Mouse (Mus musculus): ENCODE data around the gene Aldh2. TPM values are rescaled to one million over a fixed set of nuclear protein-coding genes. Genes with fewer than 3 reads are reported as not detected.

Gene Aldh2
- total RNA-seq, 2 experiments from 2014 or later = 112 to 171 TPM

DNA sequence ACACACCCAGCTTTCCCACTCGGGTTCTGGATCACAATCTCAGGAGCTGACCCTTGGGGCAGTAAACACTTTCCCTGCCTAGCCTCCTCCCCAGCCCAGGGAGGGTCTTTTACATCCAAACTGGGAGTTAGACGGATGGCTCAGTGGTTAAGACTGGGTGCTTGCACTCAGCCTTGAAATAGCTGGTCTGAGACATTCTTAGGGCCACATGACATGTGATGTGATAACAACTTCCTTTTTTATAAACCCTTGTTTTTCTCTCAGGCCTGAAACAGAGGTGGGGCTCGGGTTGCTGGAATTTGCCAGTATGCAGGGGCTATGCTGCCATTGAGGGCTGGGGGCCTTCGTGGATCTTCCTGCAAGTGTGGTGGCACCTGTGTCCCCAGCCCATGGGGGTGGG, 3.7 kb upstream of the Aldh2 start:
- DNase-seq = no peak
- intact Hi-C loops (cut with DNase I) = loop anchor here (2.0 kb wide), 1 partner anchor 31 kb away; no protein-coding TSS in a partner anchor

DNA sequence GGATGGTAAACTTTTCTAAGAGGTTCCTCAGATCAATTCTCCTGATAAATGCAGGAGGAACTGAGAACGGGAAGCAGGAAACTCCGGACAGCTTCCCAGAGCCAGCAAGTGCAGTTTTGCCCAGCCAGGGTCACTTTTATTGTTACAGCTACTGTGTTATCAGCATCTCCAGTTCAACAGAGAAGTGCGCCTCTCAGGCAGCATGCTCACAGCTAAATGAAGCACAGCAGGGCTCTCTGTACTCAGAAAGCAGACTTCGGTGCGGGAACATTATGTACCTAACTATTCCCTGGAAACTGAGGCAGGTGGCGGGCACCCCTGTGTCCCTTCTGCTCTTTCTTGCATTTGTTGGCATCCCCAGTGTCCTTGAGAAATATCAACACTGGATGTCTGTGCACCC, 2.6 kb upstream of the Aldh2 start:
- intact Hi-C loops (cut with DNase I) = loop anchor here (2.0 kb wide), 1 partner anchor 29 kb away; no protein-coding TSS in a partner anchor
- no peak for DNase-seq

DNA sequence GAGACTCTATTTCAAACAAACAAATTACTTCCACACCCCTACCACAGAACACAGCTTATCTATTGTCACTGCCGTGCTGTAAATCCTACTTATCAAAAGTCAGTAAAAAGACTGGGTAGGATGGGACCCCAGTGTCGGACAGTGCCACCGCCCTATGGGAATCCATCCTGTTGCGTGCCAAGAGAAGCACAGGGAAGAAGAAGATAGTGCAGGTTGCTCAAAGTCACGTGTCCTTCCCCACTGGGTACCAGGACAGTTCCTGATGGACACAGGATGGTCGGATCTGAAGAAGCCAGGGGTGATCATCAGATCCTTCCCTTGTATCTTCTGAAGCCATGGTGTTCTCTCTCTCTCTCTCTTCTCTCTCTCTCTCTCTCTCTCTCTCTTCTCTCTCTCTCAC, 2.1 kb upstream of the Aldh2 start:
- DNase-seq = no peak
- intact Hi-C loops (cut with DNase I) = loop anchor here (2.0 kb wide), 1 partner anchor 29 kb away; no protein-coding TSS in a partner anchor

DNA sequence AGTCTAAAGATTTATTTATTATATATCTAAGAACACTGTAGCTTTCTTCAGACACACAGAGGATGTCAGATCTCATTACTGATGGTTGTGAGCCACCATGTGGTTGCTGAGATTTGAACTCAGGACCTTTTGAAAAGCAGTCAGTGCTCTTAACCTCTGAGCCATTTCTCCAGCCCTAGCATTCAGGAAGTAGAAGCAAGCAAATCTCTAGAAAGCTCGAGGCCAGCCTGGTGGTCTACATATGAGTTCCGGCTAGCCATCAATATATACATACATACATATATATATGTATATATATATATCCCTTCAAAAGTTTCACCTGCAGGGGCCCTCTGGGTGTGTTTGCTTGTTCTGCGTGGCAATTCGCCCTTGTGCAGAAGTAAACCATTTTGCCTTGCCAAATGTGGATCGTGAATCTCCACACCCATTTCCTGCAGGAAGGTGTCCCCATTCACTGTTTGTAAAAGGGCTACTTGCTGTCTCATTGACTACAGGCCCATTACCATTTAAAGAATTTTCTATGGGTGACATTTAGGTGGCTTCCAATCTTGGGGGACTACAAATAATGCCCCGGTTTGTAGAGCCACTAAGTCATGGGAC, 1.2 kb upstream of the Aldh2 start:
- intact Hi-C loops (cut with DNase I) = no loop called here
- no peak for DNase-seq

DNA sequence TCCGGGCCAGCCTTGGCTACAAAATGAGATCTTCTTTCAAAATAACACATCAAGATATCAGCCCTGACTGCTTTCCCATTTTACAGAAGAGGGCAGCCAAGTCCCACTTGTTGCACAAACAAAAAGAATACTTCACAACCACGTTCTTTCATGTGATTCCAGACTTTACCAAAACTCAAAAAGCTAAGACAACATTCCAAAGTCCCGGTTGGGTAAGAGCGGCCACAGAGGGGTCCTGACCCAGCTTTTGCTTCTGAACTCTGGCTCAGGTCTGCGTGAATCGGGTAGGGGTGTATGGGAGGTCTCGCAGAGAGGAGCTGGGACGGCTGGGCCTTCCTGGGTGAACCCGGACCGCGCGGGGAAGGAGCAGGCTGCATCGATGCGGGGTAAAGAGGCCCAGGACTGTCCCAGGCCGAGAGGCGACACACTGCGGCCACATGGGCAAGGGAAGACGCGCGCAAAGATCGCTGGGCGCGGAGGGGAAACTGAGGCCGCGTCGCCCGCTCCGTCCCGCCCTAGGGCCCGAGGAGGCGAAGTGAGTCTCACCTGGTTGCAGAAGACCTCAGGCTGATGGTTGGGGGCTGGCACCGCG, 712 bp downstream of the Aldh2 start:
- intact Hi-C loops (cut with DNase I) = no loop called here
- no peak for DNase-seq

DNA sequence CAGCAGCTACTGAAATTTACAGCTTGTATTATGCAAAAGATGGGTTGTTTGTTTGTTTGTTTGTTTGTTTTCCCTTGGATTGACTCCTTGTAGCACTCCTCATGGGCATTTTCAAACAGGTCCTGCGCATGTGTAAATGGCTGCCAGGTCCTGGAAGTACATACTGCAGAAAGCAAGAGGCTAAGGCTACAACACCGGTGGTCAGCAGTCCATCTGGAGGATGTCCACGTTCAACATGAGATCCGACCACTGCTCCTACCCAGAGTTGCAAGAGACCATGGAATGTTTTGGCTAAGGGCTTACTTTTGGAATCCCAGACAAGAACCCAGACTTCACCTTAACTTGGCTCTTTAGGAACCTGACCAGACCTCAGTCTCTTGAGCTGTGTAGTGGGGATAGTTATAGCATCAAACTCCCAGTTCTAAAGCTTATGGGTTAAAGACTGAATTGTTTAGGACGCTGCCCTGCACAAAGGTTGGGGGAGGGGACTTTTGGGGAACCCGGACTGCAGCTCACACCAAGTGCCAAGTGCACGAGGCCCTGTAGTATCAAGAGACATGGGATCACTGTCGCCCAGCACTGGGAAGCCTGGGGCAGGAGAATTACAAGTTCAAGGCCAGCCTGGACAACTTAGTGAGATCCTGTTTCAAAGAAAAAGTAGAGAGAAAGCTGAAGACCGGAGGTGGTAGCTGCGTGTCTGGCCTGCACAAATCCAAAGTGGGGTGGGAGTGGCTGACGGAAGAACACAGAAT, 1.4 kb downstream of the Aldh2 start:
- DNase-seq = no peak
- intact Hi-C loops (cut with DNase I) = no loop called here

DNA sequence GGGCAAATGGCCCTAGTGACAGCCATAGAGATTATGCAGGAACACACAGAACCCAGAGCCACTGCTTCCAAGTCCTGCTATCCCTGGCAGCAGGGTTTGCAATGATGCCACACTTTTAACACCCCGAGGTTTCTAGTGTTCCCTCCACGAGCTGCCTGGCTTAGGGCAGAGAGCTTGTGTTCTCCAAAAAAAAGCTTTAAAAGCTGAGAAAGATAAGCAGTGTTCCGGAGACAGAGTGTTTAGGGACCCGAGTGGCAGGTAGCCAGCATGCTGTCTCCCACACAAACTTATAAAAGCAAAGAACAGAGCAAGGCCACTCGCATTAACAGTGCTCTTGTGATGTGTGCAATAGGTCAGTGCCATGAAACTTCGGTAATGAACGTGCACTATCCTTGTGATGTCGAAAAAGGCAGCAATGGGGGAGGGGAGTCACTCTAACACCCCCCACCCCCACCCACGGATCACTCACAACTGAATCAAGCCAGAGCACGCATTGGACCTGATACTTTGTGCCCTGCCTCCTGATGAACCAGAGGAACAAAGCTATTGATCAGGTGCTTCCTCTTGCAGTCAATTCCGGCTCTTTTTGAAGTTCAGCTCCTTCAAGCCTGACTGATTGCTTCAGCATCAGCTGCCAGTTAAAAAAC, 2.1 kb downstream of the Aldh2 start:
- intact Hi-C loops (cut with DNase I) = no loop called here
- DNase-seq = no peak

DNA sequence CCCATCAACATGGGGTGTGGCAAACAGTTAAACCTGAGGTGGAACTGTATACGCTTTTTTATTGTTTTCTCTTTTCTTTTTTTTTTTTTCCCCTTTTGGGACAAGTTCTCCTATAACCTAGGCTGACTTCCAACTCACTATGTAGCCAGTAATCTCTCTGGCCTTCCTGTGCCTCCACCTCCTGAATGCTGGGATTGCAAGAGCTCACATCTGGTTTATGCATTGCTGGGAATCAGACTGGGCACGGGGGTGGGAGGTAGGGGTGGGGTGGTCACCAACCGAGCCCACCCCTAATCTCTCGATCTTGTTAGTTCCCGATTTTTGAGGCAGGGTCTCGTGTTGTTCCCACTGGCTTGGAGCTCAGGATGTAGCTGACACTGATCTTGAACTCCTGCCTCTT, 3.7 kb downstream of the Aldh2 start:
- intact Hi-C loops (cut with DNase I) = no loop called here
- DNase-seq = no peak

DNA sequence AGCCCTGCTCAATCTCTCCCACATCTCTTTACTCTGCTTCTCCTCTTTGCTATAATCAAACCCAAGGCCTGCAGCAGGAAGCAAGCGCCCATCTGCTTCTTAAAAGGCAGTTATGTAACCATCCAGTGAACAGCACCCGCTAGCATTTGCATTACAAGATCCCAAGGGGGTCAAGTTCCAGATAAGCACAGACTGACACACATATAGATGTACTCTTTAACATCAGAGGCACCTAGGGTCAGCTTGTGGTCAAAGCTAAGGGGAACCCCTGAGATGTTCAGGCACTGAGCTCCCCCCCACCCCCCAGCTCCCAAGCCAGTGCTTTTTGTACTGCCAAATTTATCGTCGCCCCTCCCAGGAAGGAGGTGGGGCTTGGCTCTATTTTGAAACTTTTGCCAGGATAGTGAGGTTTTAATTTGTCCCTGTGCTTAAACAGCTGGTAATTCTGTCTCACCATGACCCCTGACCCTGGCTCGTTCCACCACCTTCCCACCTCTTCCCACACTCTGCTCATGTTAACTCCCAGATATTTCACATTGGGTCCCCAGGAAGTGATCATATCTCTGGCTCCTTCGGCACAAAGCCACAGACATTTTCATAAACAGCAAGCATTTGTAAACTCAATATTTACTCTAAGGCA, 7.1 kb downstream of the Aldh2 start:
- intact Hi-C loops (cut with DNase I) = no loop called here
- DNase-seq = peak; percentile 51 to 56

DNA sequence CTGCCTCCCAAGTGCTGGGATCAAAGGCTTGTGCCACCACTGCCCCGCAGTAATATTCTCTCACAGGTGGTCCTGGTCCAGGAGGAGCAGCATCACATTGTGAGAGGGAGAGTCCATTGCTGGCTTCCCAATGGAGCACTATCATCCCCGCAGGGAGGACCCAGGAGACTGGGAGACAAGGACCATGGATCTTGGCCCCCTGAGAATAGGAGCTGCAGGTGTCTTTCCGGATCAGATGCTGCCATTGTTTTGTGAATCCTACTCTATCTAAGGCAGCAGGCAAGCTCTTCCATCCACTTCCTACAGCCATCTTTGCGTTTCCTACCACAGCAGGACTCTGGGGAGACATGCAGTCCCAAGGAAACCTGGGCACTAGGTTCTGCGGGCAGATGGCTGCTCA, 7.9 kb downstream of the Aldh2 start:
- intact Hi-C loops (cut with DNase I) = no loop called here
- DNase-seq = no peak

DNA sequence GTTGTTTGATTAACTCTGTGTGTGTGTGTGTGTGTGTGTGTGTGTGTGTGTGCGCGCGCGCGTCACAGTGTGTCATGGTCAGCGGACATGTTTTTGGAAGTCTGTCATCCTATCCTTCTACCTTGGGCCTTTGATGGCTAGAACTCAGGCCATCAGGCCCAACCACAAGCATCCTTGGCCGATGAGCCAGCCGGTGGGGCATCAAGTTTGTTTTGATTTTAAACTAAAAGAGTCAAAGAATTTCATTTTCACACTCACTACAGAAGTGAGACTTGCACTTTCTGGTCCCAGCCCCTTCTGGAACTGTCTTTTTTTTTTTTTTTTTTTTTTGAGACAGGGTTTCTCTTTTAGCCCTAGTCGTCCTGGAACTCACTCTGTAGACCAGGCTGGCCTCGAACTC, 8.6 kb downstream of the Aldh2 start:
- intact Hi-C loops (cut with DNase I) = no loop called here
- no peak for DNase-seq

DNA sequence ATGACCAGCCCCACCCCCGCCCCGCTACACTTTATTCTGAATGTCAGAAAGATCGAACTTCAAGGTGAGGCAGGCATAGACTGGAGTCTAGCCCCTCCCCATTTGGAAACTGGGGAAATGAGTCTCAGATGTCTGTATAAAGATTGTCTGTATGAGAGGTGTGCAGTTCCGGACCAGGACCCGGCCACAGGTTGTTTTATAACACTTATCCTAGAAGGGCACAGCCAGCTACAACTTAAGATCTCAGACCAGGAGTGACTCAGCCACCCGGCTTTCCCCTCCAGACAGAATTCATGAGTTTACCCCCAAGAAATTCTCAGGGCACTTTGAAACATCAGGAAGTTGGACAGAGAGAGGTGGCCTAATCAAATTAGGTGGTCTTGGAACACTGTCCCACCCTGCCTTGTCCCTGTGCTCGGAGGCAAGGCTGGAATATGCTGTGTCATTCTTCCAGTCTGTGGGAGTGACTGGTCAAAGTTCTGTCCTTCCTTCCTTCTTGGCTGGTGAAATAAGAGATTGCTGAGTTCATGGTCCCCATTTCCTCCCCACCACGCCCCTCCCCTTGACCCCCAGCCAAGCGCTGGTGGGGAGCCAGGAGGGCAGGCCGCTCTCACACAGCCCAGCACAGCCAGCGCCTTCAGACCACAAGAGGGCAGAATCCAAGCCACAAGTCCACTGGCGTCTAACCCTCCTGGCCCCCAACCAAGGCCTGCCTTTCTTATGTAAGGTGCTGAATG, 9.7 kb downstream of the Aldh2 start:
- intact Hi-C loops (cut with DNase I) = no loop called here
- peak; percentile 97 to 98 for DNase-seq

DNA sequence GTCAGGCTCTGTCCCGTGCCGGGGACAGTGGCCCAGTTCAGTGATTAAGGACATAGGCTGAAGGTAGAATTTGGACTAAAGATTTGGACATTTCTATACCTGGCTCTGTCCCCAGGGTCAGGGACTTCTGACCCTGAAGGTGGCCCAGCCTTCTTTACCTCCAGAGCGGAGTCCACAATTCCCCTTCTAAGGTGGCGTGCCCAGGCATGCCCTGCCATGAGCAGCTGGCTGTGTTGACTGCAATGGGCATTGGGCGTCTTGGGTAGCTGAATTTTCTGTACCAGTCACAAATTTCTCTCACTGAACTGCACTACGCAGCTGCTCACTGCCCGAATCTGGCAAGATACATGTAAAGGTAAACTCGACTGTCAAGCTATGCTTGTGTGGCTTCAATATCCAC, 11.7 kb downstream of the Aldh2 start:
- intact Hi-C loops (cut with DNase I) = no loop called here
- no peak for DNase-seq

DNA sequence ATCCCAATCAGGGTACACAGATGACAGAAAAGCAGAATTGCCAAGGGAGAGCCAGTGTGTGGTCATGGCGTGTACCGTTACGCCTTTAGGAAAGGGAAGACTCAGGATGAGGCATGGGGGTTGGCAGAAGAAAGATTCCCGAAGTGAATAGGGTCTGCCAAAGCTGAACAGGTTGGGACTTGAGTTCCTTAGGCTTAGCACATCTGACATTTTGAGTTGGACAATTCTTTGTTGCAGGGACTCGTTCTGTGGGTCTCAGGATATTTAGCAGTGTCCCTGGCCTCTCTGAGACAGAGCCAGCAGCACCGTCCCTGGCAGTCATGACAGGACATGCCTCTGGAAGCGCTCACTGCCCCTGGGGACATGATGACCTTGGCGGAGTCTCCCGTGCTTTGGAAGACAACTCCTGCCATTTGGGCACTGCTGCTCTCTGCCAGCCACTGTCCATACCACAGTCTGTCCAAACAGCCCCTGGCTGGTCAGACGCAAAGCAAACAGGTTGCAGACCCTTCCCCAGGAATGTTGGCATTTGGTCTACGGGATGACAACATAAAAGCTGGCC, 16.6 kb downstream of the Aldh2 start:
- intact Hi-C loops (cut with DNase I) = no loop called here
- peak; percentile 44 to 69 for DNase-seq

DNA sequence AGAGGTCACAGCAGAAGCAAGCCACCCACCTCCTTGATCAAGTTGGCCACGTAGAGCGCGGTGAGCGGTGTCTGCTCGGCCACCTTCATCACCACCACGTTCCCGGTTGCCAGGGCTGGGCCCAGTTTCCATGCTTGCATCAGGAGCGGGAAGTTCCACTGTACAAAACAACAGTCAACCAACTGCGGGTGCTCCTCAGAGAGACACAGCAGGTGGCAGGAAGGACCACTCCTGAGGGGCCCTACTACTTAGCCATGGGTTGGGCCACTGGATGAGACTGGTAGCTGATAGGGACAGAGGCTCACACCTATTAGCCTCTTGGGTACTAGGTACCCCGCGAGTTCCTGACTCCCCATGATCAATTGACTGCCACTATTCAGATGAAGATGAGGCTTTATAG, 17.8 kb downstream of the Aldh2 start:
- DNase-seq = no peak
- intact Hi-C loops (cut with DNase I) = no loop called here

DNA sequence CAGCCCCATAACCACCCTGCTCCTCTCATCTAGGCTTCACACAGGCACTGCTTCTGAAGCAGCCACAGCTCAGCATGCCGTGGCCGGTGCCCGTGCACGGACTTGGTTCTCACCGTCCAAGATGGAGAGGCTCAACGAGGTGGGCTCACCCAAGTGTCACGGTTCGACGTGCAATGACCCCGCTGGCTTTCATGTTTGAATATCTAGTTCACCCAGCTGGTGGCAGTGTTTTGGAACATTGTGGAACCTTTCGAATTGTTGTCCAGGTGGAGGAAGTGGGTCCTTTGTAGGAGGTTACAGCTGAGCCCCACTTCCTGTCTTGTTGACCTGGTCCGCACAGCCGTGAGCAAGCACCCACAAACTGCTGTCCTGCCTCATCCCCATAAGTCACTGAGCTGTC, 19.5 kb downstream of the Aldh2 start:
- intact Hi-C loops (cut with DNase I) = no loop called here
- no peak for DNase-seq

DNA sequence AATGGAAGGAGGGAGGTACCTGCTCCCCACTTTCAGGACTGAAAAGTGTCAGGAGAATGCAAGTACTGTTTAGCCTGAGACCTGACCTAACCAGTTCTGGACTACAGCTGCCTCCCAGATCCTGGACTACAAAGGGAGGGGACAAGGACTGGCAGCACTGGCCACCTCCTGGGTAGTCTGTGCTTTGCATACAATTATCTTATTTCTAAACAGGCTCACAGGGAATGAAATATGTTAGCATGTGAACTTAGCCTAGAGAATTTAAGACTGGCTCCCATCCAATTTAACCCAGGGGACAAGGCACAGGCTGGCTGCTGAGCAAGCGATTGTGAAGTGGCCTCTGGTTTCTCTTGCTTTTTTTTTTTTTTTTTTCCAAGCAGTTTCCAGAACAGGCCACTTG, 22.8 kb downstream of the Aldh2 start:
- no peak for DNase-seq
- intact Hi-C loops (cut with DNase I) = no loop called here

DNA sequence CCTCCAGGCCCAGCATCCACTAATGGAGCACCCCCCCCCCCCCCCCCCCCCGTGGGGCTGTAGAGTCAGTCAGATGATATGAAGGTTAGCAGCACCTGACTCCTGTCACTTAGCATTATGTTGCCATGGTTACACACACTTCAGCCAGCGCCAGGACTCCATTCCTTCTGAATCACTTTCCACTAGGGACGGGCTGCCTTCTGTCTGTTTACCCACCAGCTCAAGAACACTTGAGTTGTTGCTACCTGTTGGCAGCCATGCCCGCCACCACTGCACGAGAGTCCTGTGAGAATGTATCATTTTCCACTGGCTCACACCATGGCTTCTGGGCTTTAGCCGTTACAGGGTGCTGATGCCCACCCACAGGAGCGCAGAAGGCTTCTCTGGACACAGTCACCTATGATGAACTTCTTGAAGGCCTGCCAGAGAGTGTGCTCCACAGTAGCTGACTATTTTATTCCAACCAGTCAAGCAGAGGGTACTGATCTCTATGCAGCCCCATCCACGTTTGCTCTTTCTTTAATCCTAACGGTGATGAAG, 23.7 kb downstream of the Aldh2 start:
- DNase-seq = no peak
- intact Hi-C loops (cut with DNase I) = no loop called here

DNA sequence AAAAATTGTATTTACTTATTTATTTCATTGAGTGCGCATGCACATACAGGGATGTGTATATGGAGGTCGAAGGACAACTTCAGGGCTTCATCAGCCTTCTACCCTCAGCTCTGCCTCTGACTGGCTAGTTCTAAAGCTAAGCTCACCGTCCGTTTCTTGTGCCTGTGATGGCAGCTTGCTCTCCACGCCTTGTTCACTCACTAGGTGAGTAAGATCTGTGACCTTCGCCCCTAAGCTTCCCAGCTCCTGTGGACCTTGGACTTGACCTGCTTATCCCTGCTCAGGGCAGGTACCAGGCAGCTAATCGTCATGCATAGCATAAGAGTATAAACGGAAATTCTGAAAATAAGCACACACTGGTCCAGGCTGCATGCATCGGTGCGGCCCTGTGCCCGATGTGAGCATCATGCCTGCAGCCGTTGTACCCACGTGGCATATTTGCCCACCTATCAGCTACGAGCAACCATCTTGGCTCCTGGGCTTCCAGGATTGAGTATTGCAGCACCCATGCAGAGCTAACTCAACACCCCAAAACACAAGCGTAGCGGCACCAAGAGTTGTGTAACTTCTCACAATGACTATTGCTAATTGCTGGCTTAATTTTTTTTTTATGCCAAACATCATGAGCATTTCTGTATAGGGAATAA, 27.5 kb downstream of the Aldh2 start:
- intact Hi-C loops (cut with DNase I) = loop anchor here (2.0 kb wide), 1 partner anchor 31 kb away; no protein-coding TSS in a partner anchor
- no peak for DNase-seq

Measured in gastrocnemius, postnatal 36 days (tissue).